Mouse (Mus musculus) gastrocnemius, adult 18-20 months (tissue): ENCODE results near the gene 4931429L15Rik. TPM values are rescaled to one million over a fixed set of nuclear protein-coding genes. Genes with fewer than 3 reads are reported as not detected.

ENCODE experiments used
- DNase-seq: peaks from one replicate; pipeline ENCODE4 v3.0.0; 2021; ENCODE audit warnings: low spot score
- total RNA-seq, 2 experiments: library from RNA; stranded (reverse); gene quantifications; 2 replicates each; pipeline ENCODE4 v1.2.3; 2021

Gene 4931429L15Rik
- total RNA-seq, 2 experiments from 2014 or later: not detected

DNA sequence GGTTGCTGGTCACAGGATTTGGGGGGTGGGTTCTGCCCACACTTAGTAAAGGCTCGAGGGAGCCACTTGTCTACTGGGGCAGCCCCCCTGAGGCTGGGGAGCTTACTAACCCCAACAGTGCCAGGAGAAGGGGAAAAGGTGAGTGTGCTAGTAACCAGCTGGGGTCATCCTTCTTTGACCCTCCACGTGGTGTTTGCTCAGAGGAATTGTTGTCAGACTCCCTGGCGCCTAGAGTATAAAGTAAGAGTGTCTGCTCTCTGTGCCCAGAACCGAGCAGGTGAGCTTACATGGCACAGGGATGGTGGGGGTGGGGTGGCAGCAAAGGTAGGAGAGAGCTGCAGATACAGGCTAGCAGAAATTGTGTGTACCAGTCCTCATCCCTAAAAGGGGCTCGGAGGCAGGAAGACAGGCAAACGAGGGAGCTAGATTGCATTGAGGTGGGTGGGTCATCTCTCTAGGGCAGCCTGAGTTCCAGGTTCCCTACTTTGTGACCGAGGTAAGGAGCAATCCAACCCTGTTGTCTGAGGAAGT, 51.4 kb downstream of the 4931429L15Rik start, which contains the start of gene Apoa5:
Gene Apoa5, plus strand, starts transcription at position 291 of the 531 bp plus-strand sequence.
- no peak for DNase-seq

DNA sequence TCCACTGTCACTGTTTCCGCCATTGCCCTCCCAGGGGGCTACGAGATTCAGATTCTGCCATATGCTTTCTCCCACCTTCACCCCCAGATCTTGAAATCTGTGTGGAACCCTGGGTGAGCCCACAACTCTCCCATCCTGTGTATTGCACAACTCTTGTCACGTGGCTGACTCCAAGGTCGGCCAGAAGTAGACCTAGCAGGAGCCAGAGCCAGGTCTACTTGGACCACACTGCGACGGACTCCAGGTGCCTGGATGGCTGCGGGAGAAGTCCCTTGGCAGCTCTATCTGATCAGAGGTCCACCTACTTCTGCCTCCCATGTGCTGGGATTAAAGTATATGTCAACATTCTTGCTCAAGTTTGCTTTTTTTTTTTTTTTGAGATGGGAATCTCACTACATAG, 58.7 kb downstream of the 4931429L15Rik start:
- no peak for DNase-seq

DNA sequence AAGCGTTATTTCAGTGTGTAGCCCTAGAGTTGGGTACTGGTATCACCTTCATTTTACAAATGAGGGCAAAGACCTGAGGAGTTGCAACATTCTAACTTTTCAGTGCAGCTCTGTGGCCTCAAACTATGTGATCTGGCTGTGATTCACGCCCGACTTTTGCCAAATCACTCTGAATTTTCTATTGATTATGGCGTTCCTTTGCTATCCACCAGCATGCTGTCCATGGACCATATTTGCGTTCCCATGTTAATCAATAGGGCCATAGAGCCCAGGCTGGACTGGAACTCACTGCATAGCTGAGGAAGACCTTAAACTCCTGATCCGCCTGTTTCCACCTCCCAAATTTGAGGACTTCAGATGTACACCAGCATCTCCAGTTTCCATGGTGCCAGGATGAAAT, 60.7 kb downstream of the 4931429L15Rik start:
- no peak for DNase-seq

DNA sequence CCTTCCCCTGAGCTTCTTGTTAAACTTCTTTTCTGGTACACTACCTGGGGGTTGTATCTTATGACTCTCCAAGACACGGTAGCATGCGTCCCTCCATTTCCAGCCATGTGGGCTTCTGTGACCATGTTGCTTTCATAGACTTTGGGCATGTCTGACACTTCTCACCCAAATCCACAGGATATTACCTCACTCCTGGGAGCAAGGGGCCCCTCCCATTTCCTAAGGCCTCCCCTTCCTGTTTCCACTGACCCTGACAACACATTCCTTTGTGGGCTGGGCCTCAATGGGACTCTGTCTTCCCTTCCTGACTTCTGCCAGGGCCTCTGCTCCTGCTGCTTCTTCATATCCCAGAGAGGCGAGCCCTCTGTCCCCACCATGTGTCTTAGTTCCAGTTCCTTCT, 62.2 kb downstream of the 4931429L15Rik start:
- DNase-seq: no peak

DNA sequence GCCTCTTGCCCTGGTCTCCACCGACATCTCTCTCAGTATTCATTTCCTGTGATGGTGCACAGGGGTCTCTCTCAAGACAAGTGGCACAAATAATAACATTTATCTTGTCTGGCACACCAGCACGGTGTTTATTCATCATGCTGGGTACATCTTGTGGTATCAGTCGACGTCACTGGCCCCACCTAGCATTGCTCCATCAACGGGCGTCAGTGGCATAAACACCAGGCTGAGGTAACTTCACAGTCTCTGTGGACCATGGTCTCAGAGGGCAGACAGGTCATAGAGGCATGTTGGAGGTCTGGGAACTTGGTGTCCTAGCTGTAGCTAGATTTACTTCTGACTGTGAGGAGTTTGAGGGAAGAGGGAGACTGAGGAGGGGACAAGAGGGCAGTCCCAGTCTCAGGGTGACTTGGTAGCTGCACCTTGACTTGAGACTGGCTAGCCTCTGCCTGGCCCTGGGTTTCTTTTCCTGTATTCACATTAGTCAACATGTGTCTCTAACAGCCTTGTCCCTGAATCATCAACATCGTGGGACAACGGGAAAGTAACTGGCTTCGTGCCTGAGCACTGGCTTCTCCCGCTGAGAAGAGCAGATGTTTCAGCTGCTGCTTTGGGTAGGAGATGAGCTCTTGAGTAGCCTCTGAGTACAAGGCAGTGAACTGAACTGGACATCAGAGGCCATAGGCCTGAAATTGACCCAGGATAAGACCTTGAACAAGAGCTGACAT, 63.0 kb downstream of the 4931429L15Rik start:
- DNase-seq: no peak

- DNase-seq: no peak
These were observed 63.6 kb downstream of the 4931429L15Rik start for GRCm38 (mm10) chr9:46256177-46256576.

Other genes starting within 250 kb of the 4931429L15Rik start
- gene Apoa1, start 91.4 kb downstream of the 4931429L15Rik start, total RNA-seq: 1 to 10 TPM in 1 of 2 experiments, not detected in 1; 3.5 TPM
- gene Apoc3, start 84.3 kb downstream of the 4931429L15Rik start, total RNA-seq: 1 to 10 TPM in 1 of 2 experiments, not detected in 1; 1.8 TPM
- not detected for gene Apoa4, start 79.3 kb downstream of the 4931429L15Rik start, total RNA-seq
- gene Apoa5, start 51.4 kb downstream of the 4931429L15Rik start, total RNA-seq: under 1 TPM in 1 of 2 experiments, not detected in 1; 1.00 TPM
- gene Zpr1, start 46.9 kb downstream of the 4931429L15Rik start, total RNA-seq: 10 to 100 TPM; 27.9 to 28.5 TPM
- 10 to 100 TPM; 10.1 to 12.9 TPM for gene Bud13, start 37.0 kb downstream of the 4931429L15Rik start, total RNA-seq